Mouse (Mus musculus): ENCODE measurements around the gene Cdc20b. TPM values are rescaled to one million over a fixed set of nuclear protein-coding genes. Genes with fewer than 3 reads are reported as not detected.

The Cdc20b gene
- not detected in 2 replicates for polyA plus RNA-seq (2015; fragmentation: Nextera tagmentation; extraction: Ambion mirVana)

GRCm38 (mm10) chr13:113034950-113035421 lies at the start of gene Cdc20b:
Cdc20b (plus strand) TSS chr13:113035111.

GRCm38 (mm10) chr13:112987532-112987943 lies 47.4 kb upstream of the Cdc20b start, which contains the start of gene Ccno:
Ccno (plus strand) TSS chr13:112987802.

GRCm38 (mm10) chr13:112993531-112994152 lies 41.3 kb upstream of the Cdc20b start, which contains the start of gene Mcidas:
Mcidas (plus strand) TSS chr13:112993845.

GRCm38 (mm10) chr13:113046211-113046883 lies 11.4 kb downstream of the Cdc20b start, which contains the start of gene Gpx8:
Gpx8 (minus strand) TSS chr13:113046410.

GRCm38 (mm10) chr13:113100879-113101278 lies 66.0 kb downstream of the Cdc20b start, which contains the start of gene Gzma:
Gzma (minus strand) TSS chr13:113100981.

MicroRNAs within 50 kb of the gene (microRNA counts, 519-probe panel; counts per million panel counts)
- 88.3 counts per million for microRNA mmu-miR-449a
- microRNA mmu-miR-449b, result 88.3 counts per million
- microRNA mmu-miR-449c, result 88.3 counts per million

Other genes with a start within 250 kb of the Cdc20b start
- 70.8 and 71.0 TPM in 2 replicates for gene Plpp1, start 234.3 kb upstream of the Cdc20b start, polyA plus RNA-seq (2015; fragmentation: Nextera tagmentation; extraction: Ambion mirVana)
- gene Mtrex, start 107.7 kb upstream of the Cdc20b start, polyA plus RNA-seq (2015; fragmentation: Nextera tagmentation; extraction: Ambion mirVana), result 31.6 and 32.4 TPM in 2 replicates
- 9.4 and 10.3 TPM in 2 replicates for gene Dhx29, start 107.7 kb upstream of the Cdc20b start, polyA plus RNA-seq (2015; fragmentation: Nextera tagmentation; extraction: Ambion mirVana)
- gene Ccno, start 47.3 kb upstream of the Cdc20b start, polyA plus RNA-seq (2015; fragmentation: Nextera tagmentation; extraction: Ambion mirVana), result 0.89 and 1.3 TPM in 2 replicates
- not detected in 2 replicates for gene Mcidas, start 41.3 kb upstream of the Cdc20b start, polyA plus RNA-seq (2015; fragmentation: Nextera tagmentation; extraction: Ambion mirVana)
- 30.9 and 34.9 TPM in 2 replicates for gene Gpx8, start 11.3 kb downstream of the Cdc20b start, polyA plus RNA-seq (2015; fragmentation: Nextera tagmentation; extraction: Ambion mirVana)
- gene Gzma, start 65.9 kb downstream of the Cdc20b start, polyA plus RNA-seq (2015; fragmentation: Nextera tagmentation; extraction: Ambion mirVana), result 23.1 and 38.7 TPM in 2 replicates
- gene Esm1, start 174.5 kb downstream of the Cdc20b start, polyA plus RNA-seq (2015; fragmentation: Nextera tagmentation; extraction: Ambion mirVana), result 0.54 and 0.75 TPM in 2 replicates
- not detected in 2 replicates for gene Gzmk, start 190.8 kb downstream of the Cdc20b start, polyA plus RNA-seq (2015; fragmentation: Nextera tagmentation; extraction: Ambion mirVana)